In the genomic region with DNA sequence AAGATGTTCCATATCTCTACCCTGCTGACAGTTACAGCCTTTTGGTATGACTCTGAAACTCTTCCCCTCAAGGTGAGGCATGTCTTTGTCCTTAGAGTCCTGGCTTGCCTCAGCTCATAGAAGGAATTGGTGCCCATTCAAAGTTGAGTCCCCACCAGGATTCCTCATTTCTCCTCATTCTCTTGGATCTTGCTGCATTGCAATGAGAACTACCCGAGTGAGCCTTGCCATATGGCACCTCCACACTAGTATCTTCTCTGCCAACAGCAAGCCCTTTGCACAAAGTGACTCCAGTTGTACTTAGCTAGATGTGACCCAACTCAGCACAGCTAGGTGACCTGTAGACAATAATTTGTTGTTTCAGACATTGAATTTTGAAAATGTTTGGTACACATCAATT, we compare ENCODE assay signal across 15 mouse cellular contexts. TPM values are rescaled to one million over a fixed set of nuclear protein-coding genes. Genes with fewer than 3 reads are reported as not detected.
DNase-seq lines count a peak whose midpoint lies in the region; ATAC-seq and TF ChIP-seq lines count a peak whose summit lies in the region.
"Had no signal": no experiment of that assay in that cellular context is flagged by ENCODE, and none has a peak within 500 bp of the region (broad histone marks: within the 10 kb centered on the region; RNA-seq: fewer than 3 reads in every experiment).

No protein-coding gene starts in this region.

- WGBS in hindbrain, embryonic 10.5 days: 57% methylated on average over 1 of the region's 1 CpGs
- WGBS in hindbrain, embryonic 14.5 days: 63% methylated on average over 1 of the region's 1 CpGs
- 44% methylated on average over 1 of the region's 1 CpGs for WGBS in heart, embryonic 10.5 days
- WGBS in cerebellum, adult 2 months: 25% methylated on average over 1 of the region's 1 CpGs

- peak; percentile 6 for DNase-seq in hindbrain, embryonic 10.5 days (ENCODE audit: low spot score)
- DNase-seq in hindbrain, embryonic 14.5 days (ENCODE audit: low spot score): no peak
- peak; percentile 7 to 11 for DNase-seq in spleen, postnatal 36 days (ENCODE audit: low spot score in 2 of 2)
- DNase-seq in spleen, adult 12 weeks (ENCODE audit: low spot score): no peak
- DNase-seq in heart, embryonic 10.5 days (ENCODE audit: low spot score): peak; percentile 86
- peak; percentile 26 for DNase-seq in splenic B cell, adult 2 months (ENCODE audit: low read depth, low spot score)
- no peak for DNase-seq in cerebellum, adult 2 months
- DNase-seq in left cerebral cortex, adult 18-20 months (ENCODE audit: low spot score in 2 of 2): no peak
- DNase-seq: lung, embryonic 14.5 days had no signal

- TF ChIP-seq POLR2A in cerebellum, adult 2 months (IDR thresholded peaks at IDR 0.05; ENCODE audit: borderline replicate concordance, insufficient read depth, low read length): no peak

- peaks cover 34% of the 10 kb centered on the region for H3K9me3 ChIP-seq in hindbrain, embryonic 10.5 days
- H3K9me3 ChIP-seq in hindbrain, embryonic 14.5 days (ENCODE audit: control insufficient read depth, low read length): peaks cover 40% of the 10 kb centered on the region
- H3K9me3 ChIP-seq in heart, embryonic 10.5 days: peaks cover 34% of the 10 kb centered on the region

- no peaks in the 10 kb centered on the region for H3K4me1 ChIP-seq in hindbrain, embryonic 10.5 days (replicated peaks)
- H3K4me1 ChIP-seq in hindbrain, embryonic 14.5 days (replicated peaks; ENCODE audit: control insufficient read depth, insufficient read depth, low read length): no peaks in the 10 kb centered on the region
- H3K4me1 ChIP-seq in heart, embryonic 10.5 days: no peaks in the 10 kb centered on the region
- H3K4me1 ChIP-seq in cerebellum, adult 2 months (ENCODE audit: control insufficient read depth, insufficient read depth, low read length): no peaks in the 10 kb centered on the region

- no peak overlapping the region for H3K4me2 ChIP-seq in hindbrain, embryonic 14.5 days (replicated peaks)
- H3K4me2 ChIP-seq: lung, embryonic 14.5 days had no signal

- H3K9ac ChIP-seq in hindbrain, embryonic 14.5 days: no peak overlapping the region
- H3K9ac ChIP-seq: lung, embryonic 14.5 days had no signal

- no peaks in the 10 kb centered on the region for H3K36me3 ChIP-seq in hindbrain, embryonic 10.5 days
- H3K36me3 ChIP-seq in hindbrain, embryonic 14.5 days (replicated peaks; ENCODE audit: control insufficient read depth, insufficient read depth): no peaks in the 10 kb centered on the region
- no peaks in the 10 kb centered on the region for H3K36me3 ChIP-seq in heart, embryonic 10.5 days
- no peaks in the 10 kb centered on the region for H3K36me3 ChIP-seq in splenic B cell, adult 2 months (ENCODE audit: control insufficient read depth, insufficient read depth, low read length, poor library complexity, severe bottlenecking)

- H3K4me3 ChIP-seq in hindbrain, embryonic 10.5 days: no peak overlapping the region
- H3K4me3 ChIP-seq in hindbrain, embryonic 14.5 days (replicated peaks; ENCODE audit: low read length): no peak overlapping the region
- H3K4me3 ChIP-seq in heart, embryonic 10.5 days: no peak overlapping the region
- no peak overlapping the region for H3K4me3 ChIP-seq in cerebellum, adult 2 months (replicated peaks; ENCODE audit: insufficient read depth, low read depth, low read length)
- H3K4me3 ChIP-seq: erythroblast, embryonic 14.5 days had no signal

- no peaks in the 10 kb centered on the region for H3K27me3 ChIP-seq in hindbrain, embryonic 10.5 days (ENCODE audit: insufficient read depth, poor library complexity, severe bottlenecking)
- H3K27me3 ChIP-seq in hindbrain, embryonic 14.5 days (ENCODE audit: control insufficient read depth, insufficient read depth, low read length): no peaks in the 10 kb centered on the region
- no peaks in the 10 kb centered on the region for H3K27me3 ChIP-seq in heart, embryonic 10.5 days (ENCODE audit: insufficient read depth, poor library complexity, severe bottlenecking)
- no peaks in the 10 kb centered on the region for H3K27me3 ChIP-seq in splenic B cell, adult 2 months (ENCODE audit: control insufficient read depth, insufficient read depth, low read length, poor library complexity, severe bottlenecking)
- H3K27me3 ChIP-seq in cerebellum, adult 2 months (ENCODE audit: control insufficient read depth, insufficient read depth, low read length): no peaks in the 10 kb centered on the region

- ATAC-seq in hindbrain, embryonic 14.5 days (ENCODE audit: low FRiP score): no peak
- ATAC-seq: hindbrain, postnatal 0 days; midbrain, embryonic 16.5 days had no signal

- H3K27ac ChIP-seq in hindbrain, embryonic 10.5 days: no peak overlapping the region
- H3K27ac ChIP-seq in hindbrain, embryonic 14.5 days: no peak overlapping the region
- no peak overlapping the region for H3K27ac ChIP-seq in heart, embryonic 10.5 days
- H3K27ac ChIP-seq in cerebellum, adult 2 months (ENCODE audit: insufficient read depth, low read length): no peak overlapping the region
- H3K27ac ChIP-seq: hindbrain, postnatal 0 days had no signal

- no peak for TF ChIP-seq CTCF in cerebellum, adult 2 months (IDR thresholded peaks at IDR 0.05; ENCODE audit: borderline replicate concordance, insufficient read depth, low read depth, low read length)

RNA-seq across cellular contexts. Expression of a gene that starts 3.2 kb away (rescaled TPM):
- polyA plus RNA-seq in hindbrain, embryonic 10.5 days (2016; fragmentation: Nextera tagmentation; extraction: Ambion mirVana): 0.93 and 1.1 TPM in 2 replicates
- 1.1 and 2.0 TPM in 2 replicates for polyA plus RNA-seq in hindbrain, embryonic 14.5 days (2014; fragmentation: Nextera tagmentation; extraction: Ambion mirVana)
- 0.58 and 0.82 TPM in 2 replicates for polyA plus RNA-seq in heart, embryonic 10.5 days (2016; fragmentation: Nextera tagmentation; extraction: Ambion mirVana)
- polyA plus RNA-seq in cerebellum, adult 2 months (2012; rRNA removed): 0.25 and 0.43 TPM in 2 replicates
- under 1 TPM in 1 of 2 experiments, not detected in 1; 0.58 TPM for total RNA-seq in left cerebral cortex, adult 18-20 months (2021)
- polyA plus RNA-seq: cortical plate, adult 2 months; erythroblast, embryonic 14.5 days had no signal

RNA-seq across cellular contexts. Expression of a gene that starts 11.8 kb away (rescaled TPM):
- polyA plus RNA-seq in hindbrain, embryonic 10.5 days (2016; fragmentation: Nextera tagmentation; extraction: Ambion mirVana): not detected in 2 replicates
- not detected in 2 replicates for polyA plus RNA-seq in hindbrain, embryonic 14.5 days (2014; fragmentation: Nextera tagmentation; extraction: Ambion mirVana)
- not detected in 2 replicates for polyA plus RNA-seq in heart, embryonic 10.5 days (2016; fragmentation: Nextera tagmentation; extraction: Ambion mirVana)
- not detected in 2 replicates for polyA plus RNA-seq in cerebellum, adult 2 months (2012; rRNA removed)
- total RNA-seq in left cerebral cortex, adult 18-20 months (2021): not detected
- total RNA-seq: ES-E14 had no signal
- polyA plus RNA-seq: erythroblast, embryonic 14.5 days; lung, embryonic 14.5 days; midbrain, embryonic 16.5 days had no signal

RNA-seq across cellular contexts. Expression of a gene that starts 18.0 kb away (rescaled TPM):
- 13.4 and 14.0 TPM in 2 replicates for polyA plus RNA-seq in hindbrain, embryonic 10.5 days (2016; fragmentation: Nextera tagmentation; extraction: Ambion mirVana)
- polyA plus RNA-seq in hindbrain, embryonic 14.5 days (2014; fragmentation: Nextera tagmentation; extraction: Ambion mirVana): 11.9 and 16.5 TPM in 2 replicates
- 8.1 and 9.9 TPM in 2 replicates for polyA plus RNA-seq in heart, embryonic 10.5 days (2016; fragmentation: Nextera tagmentation; extraction: Ambion mirVana)
- 2.9 and 3.5 TPM in 2 replicates for polyA plus RNA-seq in cerebellum, adult 2 months (2012; rRNA removed)
- total RNA-seq in left cerebral cortex, adult 18-20 months (2021): 1 to 10 TPM; 1.2 TPM

RNA-seq across cellular contexts. Expression of a gene that starts 23.2 kb away (rescaled TPM):
- polyA plus RNA-seq in hindbrain, embryonic 10.5 days (2016; fragmentation: Nextera tagmentation; extraction: Ambion mirVana): 0.12 TPM in 1 of 2 replicates, not detected in the other
- polyA plus RNA-seq in hindbrain, embryonic 14.5 days (2014; fragmentation: Nextera tagmentation; extraction: Ambion mirVana): not detected in 2 replicates
- polyA plus RNA-seq in heart, embryonic 10.5 days (2016; fragmentation: Nextera tagmentation; extraction: Ambion mirVana): 0.13 TPM in 1 of 2 replicates, not detected in the other
- polyA plus RNA-seq in cerebellum, adult 2 months (2012; rRNA removed): not detected in 2 replicates
- total RNA-seq in left cerebral cortex, adult 18-20 months (2021): not detected
- total RNA-seq: ES-E14; hindbrain, postnatal 0 days; left cerebral cortex, postnatal 14 days had no signal
- polyA plus RNA-seq: cortical plate, adult 2 months; erythroblast, embryonic 14.5 days; hindbrain, postnatal 0 days; lung, embryonic 14.5 days; midbrain, embryonic 16.5 days had no signal

RNA-seq across cellular contexts. Expression of a gene that starts 53.8 kb away (rescaled TPM):
- 169 and 205 TPM in 2 replicates for polyA plus RNA-seq in hindbrain, embryonic 10.5 days (2016; fragmentation: Nextera tagmentation; extraction: Ambion mirVana)
- polyA plus RNA-seq in hindbrain, embryonic 14.5 days (2014; fragmentation: Nextera tagmentation; extraction: Ambion mirVana): 64.1 and 64.5 TPM in 2 replicates
- polyA plus RNA-seq in heart, embryonic 10.5 days (2016; fragmentation: Nextera tagmentation; extraction: Ambion mirVana): 143 and 155 TPM in 2 replicates
- polyA plus RNA-seq in cerebellum, adult 2 months (2012; rRNA removed): 79.1 and 80.4 TPM in 2 replicates
- 10 to 100 TPM; 46.6 to 48.6 TPM for total RNA-seq in left cerebral cortex, adult 18-20 months (2021)

Comparison
In these comparisons a context has a peak if more than half of its experiments do, and no peak if none do; other contexts are left out.
1. DNase-seq: peak in hindbrain, embryonic 10.5 days (single experiment), spleen, postnatal 36 days (2 of 2), heart, embryonic 10.5 days (single experiment) and splenic B cell, adult 2 months (single experiment); none in hindbrain, embryonic 14.5 days (single experiment), spleen, adult 12 weeks (single experiment), cerebellum, adult 2 months (0 of 2) and left cerebral cortex, adult 18-20 months (0 of 2).